Mouse (Mus musculus): ENCODE measurements around the gene Ndufaf3.

Gene Ndufaf3

DNA sequence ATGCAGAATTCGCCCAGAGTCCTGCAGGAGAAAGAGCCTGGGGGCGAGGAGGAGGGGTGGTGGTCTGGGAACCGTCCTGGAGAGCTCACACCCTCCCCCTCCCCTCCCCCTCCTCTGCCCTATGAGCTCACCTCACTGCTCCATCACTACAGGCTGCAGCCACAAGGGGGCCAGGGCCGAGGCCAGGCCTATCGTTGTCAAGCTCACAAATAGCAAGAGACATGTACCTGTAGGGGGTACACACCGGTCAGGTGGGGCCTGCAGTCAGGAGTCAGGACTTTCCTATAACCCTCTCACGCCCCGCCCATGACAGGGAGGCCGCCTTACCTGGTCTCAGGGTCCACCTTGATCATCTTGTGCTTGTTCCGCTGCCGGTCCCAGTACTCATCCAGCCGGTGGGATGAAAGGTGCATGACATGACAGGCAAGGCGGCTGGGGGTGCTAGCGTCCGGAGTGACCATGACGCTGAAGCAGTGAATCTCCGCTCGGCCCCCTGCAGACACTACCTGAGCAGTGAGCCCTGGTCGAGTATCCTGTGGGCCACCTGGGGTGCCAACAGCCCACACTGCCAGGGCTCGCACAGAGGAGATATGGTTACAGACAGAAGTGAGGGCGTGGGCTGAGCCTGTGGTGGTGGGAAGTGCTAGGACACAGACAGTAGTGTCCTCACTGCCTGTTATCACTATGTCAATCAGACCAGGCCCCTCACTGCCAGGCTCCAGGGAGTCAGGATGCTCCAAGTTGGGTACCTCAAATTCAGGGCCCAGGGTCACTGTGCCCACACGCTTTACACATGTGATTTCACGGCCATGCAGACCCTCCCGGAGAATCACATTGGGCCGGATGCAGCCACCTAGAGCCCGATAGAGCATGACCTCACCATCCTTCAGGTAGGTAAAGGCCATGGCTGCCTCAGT lies 6.8 kb upstream of the Ndufaf3 start:
- peak in 1 of 2 experiments; percentile 56 for DNase-seq (ENCODE audit: low read depth in 2 of 2, low spot score in 2 of 2)

DNA sequence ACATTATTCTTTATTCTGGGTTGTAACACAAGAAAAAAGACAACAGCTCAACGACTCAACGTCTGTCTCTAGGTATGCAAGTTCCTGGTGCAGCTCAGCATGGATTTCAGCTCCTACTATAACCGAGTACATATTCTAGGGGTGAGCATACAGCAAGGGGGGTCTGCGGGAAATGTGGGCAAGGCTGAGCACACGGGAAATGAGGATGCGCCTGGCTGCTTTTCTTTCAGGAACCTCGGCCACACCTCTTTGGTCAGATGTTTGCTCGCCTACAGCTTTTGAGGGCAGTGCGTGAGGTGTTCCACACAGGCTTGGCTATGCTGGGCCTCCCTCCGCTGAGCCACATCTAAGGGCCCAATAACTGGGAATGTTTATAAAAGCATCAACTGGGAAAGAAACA lies 5.1 kb upstream of the Ndufaf3 start:
- DNase-seq (ENCODE audit: low read depth in 2 of 2, low spot score in 2 of 2) = no peak

DNA sequence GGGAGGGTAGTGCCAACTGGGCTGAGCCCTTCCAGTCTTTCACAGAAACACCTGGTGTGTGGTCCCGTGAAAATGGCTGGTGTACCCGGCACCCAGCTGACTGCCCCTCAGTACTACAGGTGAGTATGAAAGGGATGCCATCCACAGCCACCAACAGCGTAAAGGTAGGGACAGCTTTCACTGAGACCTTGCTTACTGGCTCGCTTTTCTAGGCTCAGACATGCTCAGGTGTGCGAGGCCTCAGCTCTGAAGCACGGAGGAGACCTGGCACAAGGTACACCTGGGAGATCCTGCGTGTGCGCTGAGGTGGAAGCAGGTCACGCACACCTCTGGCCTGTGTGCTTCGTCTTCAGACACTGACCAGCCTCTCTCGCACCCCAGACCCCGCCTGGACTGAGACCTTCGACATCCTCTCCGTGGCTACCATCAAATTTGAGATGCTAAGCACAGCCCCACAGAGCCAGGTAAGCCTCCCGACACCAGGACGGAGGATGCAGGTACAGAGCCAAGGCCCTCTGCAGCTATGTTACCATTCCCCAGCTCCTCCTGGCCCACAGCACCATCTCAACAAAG lies 4.3 kb upstream of the Ndufaf3 start:
- no peak for DNase-seq (ENCODE audit: low read depth in 2 of 2, low spot score in 2 of 2)

DNA sequence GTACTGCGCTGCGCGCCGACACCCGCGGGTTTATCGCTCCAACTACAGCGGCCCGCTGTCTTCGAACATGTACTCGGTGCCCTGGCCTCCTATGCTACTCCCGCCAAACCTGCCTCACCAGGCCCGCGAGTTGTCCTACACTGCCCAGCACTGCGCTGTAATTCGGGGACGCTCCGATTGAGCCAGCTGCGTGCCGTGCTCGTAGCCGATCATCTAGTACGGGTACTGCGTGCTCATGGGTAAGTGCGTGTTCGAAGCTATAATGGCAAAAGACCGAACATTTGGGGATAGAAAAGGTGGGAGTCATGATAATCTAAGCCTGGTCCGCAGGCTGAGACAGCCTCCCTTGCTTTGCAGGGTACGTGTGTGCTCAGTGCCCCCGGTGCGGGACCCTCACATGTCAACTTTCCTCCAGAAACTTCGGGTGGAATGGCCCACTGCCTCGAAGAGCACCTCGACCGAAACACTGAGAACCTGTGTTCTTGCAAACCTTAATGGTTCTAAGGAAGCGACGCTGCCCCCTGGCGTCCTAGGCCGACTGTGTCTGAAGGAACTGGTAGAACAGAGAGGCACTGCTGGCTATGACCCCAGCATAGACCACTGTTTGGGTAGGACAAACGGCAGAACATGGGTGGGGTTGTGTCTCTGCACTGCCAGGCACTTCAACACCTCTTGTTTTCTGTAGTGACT lies 3.1 kb upstream of the Ndufaf3 start:
- peak; percentile 78 to 87 for DNase-seq (ENCODE audit: low read depth in 2 of 2, low spot score in 2 of 2)

DNA sequence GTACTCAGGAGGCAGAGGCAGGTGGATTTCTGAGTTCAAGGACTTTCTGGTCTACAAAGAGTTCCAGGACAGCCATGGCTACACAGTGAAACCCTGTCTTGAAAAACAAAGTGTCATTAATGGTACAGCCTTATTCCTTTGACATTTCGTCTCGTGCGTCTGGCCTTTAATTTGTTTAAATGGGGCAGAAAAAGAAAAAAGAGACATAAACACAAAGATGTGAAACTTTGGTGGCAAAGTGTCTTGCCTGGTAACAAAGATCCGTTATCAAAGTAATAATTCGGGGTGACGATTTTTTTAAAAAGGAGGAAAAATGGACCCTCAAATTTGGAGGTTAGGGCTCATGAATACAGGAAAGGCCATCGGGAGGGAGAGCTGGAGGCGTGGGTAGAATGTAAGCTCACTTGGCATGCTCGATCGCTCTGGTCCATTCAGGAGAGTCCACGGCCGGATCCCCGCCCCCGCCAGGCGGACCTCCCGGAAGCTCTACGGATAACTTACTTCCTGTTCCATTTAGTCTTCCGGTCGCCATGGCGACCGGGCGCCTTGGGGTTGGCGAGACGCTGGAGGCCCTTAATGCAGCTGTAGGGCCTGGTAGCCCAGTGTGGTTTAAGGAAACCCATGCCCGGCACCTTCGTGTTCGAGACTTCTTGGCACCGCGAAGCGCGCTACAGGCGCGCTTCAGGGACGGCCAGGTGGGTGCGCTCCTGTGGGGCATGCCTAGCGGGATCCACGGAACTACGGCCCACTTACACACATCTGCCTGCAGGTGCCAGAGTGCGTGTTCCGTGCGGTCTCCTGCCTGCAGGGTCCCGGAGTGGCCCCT lies 2.4 kb upstream of the Ndufaf3 start, which contains the start of gene Dalrd3:
Gene Dalrd3, plus strand, starts transcription at position 506 of the 826 bp plus-strand sequence.
- peak; percentile 66 to 76 for DNase-seq (ENCODE audit: low read depth in 2 of 2, low spot score in 2 of 2)

DNA sequence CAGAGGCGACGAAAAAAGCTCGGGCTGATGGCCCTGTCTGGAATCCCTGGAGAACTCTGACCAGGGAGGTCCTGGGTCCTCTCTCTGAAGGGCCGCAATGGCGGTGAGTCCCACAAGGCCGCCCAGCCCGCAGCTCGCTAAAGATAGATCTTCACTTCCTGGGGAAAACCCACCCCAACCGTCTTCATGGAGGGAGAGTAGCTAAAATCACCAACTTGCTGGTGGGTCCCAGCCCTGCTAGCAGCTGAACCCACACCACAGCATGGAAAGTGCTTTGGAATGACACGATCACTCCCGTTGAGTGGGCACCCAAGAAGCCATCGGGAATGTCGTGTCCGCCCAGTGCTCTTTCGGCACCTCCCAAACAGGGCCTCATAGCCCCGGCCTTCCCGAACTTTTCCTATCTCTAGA lies 1.3 kb upstream of the Ndufaf3 start:
- no peak for DNase-seq (ENCODE audit: low read depth in 2 of 2, low spot score in 2 of 2)

DNA sequence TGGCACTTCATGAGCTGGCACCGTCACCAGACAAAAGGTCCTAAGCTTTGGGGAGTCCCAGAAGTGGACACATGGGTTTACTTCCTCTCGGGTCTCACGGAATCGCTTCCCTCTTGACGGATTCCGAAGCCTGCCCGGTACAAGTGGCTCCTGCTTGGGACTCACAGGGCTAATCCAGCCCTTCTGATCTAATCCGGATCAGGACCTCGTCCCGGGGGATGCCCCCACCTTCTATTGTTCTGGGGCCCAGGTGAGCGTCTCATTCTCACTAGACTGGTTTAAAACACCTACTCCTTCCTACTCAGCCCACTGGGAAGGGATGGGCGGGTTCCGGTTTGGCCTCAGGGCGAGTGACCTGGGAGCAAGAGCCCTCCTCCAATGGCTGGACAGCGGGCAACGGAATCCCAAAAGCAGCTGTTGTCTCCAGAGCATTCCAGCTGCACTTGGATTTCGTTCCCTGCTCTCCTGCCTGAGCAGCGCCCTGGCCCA lies 741 bp upstream of the Ndufaf3 start:
- DNase-seq (ENCODE audit: low read depth in 2 of 2, low spot score in 2 of 2) = no peak

DNA sequence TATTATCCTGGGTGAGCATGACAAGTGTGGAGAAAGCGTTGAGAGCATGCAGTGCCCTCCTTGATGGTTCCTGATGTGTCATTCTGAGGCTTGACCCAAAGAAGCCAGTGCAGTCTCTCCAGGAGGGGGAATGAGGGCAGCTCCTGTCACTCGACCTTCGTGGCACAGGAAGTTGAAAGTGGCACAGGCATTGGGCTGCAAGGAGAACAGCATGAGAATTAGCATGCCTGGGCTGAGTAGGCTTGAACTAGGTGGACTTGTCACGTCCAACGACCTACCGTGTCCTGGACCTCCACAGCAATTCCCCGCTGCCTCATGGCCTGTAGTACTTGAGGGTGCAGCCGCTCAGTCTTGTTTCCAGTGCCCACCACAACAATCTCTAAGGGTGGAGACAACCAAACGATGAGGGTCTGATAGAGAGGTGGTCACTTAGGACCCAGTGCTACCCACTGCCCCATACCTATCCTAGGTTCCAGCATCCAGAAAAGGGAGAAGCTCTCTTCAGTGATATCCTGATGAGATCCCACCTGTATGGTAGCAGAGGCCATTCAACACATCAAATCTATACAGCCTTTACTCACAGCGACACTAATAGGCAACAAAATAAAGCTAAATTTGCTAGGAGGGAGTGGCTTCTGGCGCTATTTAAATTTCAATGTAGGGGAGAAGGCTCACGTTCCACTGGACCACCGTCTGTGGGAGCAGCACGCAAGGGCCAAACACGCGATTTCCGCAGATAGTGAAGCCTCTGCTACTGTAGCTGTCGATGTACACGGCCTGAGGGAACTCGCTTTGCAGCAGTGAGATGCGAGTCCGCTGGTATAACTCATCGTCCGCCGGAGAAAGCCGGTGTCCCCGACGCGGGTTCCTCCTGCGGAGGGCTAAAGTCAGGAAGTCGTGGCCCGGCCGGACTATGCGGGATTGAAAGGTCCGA lies 1.1 kb downstream of the Ndufaf3 start:
- DNase-seq (ENCODE audit: low read depth in 2 of 2, low spot score in 2 of 2) = no peak

DNA sequence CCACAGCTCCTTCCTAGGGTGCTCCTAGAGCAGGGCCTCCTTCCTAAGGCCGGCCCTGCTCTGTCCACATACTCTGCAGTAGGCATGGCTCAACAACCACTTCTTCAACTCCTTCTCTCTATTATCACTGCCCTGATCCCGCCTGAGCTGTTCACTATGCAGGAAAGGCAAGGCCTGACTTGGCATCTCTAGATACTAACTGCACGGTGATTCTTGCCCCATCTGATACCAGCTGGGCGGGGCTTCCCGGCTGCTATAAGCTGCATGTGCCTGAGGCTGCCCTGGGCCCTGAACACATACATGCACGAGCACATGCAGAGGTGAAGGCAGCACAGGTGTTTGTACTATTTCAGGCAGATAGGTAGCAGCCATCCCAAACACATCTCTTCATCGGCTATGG lies 3.1 kb downstream of the Ndufaf3 start:
- DNase-seq (ENCODE audit: low read depth in 2 of 2, low spot score in 2 of 2) = no peak

DNA sequence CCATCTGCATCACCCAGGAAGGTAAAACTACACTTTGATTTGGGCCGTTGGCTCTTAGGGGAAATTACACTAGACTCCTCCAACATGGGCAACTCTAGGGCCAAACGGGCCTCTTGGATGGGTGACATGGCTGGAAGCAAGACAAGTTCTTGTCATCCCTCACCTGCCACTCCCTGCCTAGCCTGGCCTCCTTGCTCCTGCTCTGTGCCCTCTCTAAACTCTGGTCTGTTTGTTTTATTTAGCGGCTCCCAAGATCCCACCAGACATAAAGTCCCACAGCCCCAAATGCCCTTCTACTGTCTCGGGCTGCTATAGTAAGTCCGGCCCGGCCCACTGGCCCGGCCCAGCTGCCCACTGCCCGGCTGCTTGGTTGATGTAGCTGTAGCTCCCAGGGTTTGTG lies 3.6 kb downstream of the Ndufaf3 start:
- DNase-seq (ENCODE audit: low read depth in 2 of 2, low spot score in 2 of 2) = no peak

DNA sequence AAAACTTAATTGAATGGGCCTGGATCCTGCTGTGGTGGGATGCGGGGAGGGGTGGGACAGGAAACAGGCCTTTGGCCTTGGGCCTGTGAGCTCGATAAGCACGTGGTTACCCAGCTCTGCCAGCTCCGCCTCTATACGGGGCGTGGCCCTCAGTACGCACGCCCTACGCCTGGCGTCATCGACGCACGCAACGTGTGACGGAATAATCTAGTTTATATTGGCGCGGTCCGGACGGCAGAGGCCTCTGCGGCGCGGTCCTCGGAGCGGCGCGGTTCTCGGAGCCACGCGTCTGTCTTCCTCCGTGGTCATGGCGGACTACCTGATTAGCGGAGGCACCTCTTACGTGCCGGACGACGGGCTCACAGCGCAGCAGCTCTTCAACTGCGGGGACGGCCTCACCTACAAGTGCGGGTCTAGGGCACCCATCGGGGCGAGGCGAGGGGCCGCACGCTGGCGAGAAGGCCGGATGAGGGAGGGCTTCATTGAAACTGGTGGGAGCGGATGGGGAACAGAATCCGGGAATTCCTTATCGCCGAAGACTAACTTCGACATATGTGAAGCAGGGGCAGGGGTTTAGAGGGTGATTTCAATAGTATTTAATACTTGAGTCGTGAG lies 6.9 kb downstream of the Ndufaf3 start, which contains the start of gene Impdh2:
Gene Impdh2, plus strand, starts transcription at position 60 of the 615 bp plus-strand sequence.
- peak; percentile 88 to 93 for DNase-seq (ENCODE audit: low read depth in 2 of 2, low spot score in 2 of 2)

DNA sequence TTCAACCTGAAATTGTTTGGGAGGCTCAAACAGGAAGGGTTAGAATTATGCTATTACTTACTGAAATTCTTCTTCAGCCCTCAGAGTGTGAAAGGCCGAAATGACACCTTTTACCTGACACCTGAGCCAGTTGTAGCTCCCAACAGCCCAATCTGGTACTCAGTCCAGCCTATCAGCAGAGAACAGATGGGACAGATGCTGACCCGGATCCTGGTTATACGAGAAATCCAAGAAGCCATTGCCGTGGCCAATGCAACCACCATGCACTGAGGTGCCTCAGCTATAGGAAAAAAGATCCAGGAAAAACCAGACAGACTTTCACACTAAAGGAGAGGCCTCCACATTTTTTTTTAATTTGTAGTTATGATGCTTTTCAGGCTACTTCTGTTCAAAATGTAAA lies 8.1 kb downstream of the Ndufaf3 start:
- DNase-seq (ENCODE audit: low read depth in 2 of 2, low spot score in 2 of 2) = no peak

DNA sequence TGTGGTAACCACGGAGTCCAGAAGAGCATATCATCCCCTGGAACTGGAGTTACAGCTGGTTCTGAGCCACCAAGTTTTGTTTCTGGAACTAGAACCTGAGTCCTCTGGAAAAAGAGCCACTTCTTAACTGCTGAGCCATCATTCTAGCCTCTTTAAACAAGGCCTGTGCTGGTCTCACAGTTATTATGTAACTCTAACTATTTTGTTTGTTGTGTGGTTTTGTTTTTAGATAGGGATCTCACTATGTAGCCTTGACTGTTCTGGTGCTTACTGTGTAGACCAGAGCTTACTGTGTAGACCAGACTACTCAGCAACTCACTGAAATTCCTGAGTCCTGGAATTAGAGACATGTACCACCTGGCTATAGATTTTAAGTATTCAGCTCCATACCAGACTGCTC lies 20.4 kb downstream of the Ndufaf3 start:
- no peak for DNase-seq (ENCODE audit: low read depth in 2 of 2, low spot score in 2 of 2)

DNA sequence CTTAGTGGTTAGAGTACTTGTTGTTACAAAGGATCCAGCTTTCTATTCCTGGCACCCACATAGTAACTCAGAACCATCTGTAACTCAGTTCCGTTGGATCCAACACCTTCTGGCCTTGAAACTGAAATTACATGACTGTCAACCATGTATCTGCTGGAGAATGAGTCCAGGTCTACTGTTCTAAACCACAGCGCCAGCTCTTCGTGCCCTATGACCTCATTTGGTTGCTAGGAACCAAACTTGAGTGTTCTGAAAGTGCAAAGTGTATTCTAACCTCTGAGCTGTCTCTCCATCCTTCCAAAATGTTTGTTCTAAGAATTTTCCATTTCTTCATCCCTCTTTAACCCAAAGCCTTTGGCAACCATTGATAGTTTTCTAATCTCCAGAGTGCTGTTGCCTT lies 21.2 kb downstream of the Ndufaf3 start:
- no peak for DNase-seq (ENCODE audit: low read depth in 2 of 2, low spot score in 2 of 2)

DNA sequence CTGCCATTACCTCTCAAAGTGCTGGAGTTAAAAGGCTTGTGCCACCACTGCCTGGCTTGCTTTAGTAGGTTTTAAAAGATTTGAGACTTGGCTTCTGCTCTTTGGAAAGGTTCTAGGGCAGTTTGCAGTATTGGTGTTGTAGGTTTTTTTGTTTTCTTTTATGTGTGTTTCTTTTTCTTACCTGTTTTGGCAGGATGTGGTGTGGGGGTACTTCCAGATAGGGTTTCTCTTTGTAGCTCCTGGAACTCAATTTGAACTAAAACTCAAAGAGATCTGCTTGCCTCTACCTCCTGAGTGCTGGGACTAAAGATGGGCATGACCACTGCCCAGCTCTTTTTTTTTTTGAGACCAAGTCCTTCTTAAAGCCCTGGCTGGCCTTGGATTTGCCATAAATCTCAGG lies 26.4 kb downstream of the Ndufaf3 start:
- DNase-seq (ENCODE audit: low read depth in 2 of 2, low spot score in 2 of 2) = peak in 1 of 2 experiments; percentile 15

DNA sequence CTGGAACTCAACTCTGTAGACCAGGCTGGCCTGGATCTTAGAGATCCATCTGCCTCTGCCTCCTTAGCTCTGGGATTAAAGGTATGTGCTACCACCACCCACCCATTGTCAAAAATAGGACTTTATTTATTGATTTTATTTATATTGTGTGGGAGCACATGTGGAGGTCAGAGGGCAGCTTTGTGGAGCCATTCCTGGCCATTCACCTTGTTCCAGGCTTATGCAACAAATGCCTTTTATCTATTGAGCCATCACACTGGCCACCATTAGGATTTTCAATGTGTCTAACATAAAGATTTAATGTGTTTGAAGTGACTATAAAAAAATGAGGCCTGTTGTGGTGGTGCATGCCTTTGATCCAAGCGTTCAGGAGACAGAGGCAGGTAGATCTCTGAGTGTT lies 35.7 kb downstream of the Ndufaf3 start:
- no peak for DNase-seq (ENCODE audit: low read depth in 2 of 2, low spot score in 2 of 2)

DNA sequence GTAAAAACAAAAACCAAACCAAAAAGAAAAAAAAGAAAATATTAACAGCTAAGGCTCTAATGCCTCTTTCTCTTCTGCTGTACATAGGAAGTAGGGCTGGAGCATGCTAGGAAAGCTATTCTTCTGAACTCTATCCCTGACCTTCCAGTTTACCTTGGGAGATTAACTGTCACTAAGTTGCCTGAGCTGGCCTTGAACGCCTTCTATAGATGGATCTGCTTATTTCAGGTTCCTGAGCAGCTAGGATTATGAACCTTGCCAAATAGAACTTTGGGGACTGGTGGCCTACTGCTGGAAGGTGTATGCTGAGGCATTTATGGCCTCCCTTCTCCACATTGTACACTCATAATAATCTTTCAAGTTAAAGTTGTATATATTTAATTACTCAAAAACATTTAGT lies 36.3 kb downstream of the Ndufaf3 start:
- no peak for DNase-seq (ENCODE audit: low read depth in 2 of 2, low spot score in 2 of 2)

DNA sequence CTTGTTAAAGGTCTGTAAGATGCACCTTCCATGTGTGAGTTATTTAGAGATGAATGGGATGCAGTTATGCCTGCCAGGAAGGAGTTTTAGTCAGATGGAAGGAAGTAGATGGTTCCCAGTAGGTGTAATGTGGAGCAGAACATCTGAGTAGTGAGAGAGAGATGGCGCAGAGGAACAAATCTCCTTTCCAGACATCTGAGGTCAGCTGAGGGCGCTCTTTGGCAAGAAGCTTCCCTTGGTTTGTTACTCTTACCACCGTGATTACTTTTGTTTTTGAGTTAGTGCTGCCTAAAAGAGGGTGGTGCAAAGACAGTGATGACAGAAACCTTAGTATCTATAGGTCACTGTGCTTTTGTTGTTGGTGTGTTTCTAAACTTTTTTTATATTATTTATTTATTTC lies 41.8 kb downstream of the Ndufaf3 start:
- DNase-seq (ENCODE audit: low read depth in 2 of 2, low spot score in 2 of 2) = no peak

DNA sequence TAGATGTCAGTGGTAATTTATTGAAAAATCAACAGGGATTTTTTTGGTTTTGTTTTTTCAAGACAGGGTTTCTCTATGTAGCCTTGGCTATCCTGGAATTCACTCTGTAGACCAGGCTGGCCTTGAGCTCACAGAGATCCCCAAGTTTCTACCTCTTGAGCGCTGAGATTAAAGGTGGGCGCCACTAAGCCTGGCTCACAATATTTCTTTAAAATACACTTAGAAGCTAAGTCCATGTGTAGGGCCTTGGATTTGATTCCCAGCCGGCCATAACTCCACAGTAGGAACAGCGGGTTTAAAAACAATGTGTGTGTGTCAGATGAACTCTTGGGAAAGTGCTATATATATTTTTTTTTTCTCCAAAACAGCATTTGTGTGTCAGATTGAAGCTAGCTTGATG lies 43.9 kb downstream of the Ndufaf3 start:
- DNase-seq (ENCODE audit: low read depth in 2 of 2, low spot score in 2 of 2) = no peak
